Mouse (Mus musculus): ENCODE data around the gene Milr1. TPM values are rescaled to one million over a fixed set of nuclear protein-coding genes. Genes with fewer than 3 reads are reported as not detected.
"Not testable (repeated sequence)": the region's sequence is repeated elsewhere in the genome, so short reads cannot be mapped to it uniquely, and the experiment has no call there.

The Milr1 gene
- polyA plus RNA-seq, 1 experiment from 2014 or later = 0.72 TPM

- no peaks in the 10 kb centered on the region for H3K9me3 ChIP-seq (ENCODE audit: control insufficient read depth, low read length)
- H3K4me2 ChIP-seq (ENCODE audit: low read length) = peak overlapping the region; percentile 86
- peak overlapping the region; percentile 89 for H3K9ac ChIP-seq (replicated peaks; ENCODE audit: low read depth, low read length)
- WGBS = under 1% methylated on average over 65 of the region's 65 CpGs
- peak overlapping the region; percentile 97 for H3K27ac ChIP-seq (ENCODE audit: low read length)
- H3K4me3 ChIP-seq (replicated peaks; ENCODE audit: low read length) = peak overlapping the region; percentile 99
- peak; percentile 39 for ATAC-seq
- H3K4me1 ChIP-seq (replicated peaks; ENCODE audit: control insufficient read depth, insufficient read depth, low read length) = peaks cover 21% of the 10 kb centered on the region
- H3K27me3 ChIP-seq (replicated peaks; ENCODE audit: control insufficient read depth, insufficient read depth, low read length) = no peaks in the 10 kb centered on the region
- H3K36me3 ChIP-seq (ENCODE audit: control insufficient read depth, insufficient read depth) = peaks cover 29% of the 10 kb centered on the region
Observed at GRCm38 (mm10) chr11:106787131-106788025, 36.4 kb downstream of the Milr1 start.

- peak overlapping the region; percentile 97 for H3K27ac ChIP-seq (ENCODE audit: low read length)
- H3K9ac ChIP-seq (replicated peaks; ENCODE audit: low read depth, low read length) = peak overlapping the region; percentile 89
- H3K36me3 ChIP-seq (ENCODE audit: control insufficient read depth, insufficient read depth) = peaks cover 22% of the 10 kb centered on the region
- WGBS = under 1% methylated on average over 79 of the region's 79 CpGs
- peak overlapping the region; percentile 99 for H3K4me3 ChIP-seq (replicated peaks; ENCODE audit: low read length)
- peak; percentile 81 for ATAC-seq
- peak overlapping the region; percentile 31 for H3K4me2 ChIP-seq (ENCODE audit: low read length)
- no peaks in the 10 kb centered on the region for H3K9me3 ChIP-seq (ENCODE audit: control insufficient read depth, low read length)
- H3K27me3 ChIP-seq (replicated peaks; ENCODE audit: control insufficient read depth, insufficient read depth, low read length) = no peaks in the 10 kb centered on the region
- H3K4me1 ChIP-seq (replicated peaks; ENCODE audit: control insufficient read depth, insufficient read depth, low read length) = peaks cover 21% of the 10 kb centered on the region
Observed at GRCm38 (mm10) chr11:106788026-106788774, 37.2 kb downstream of the Milr1 start.

GRCm38 (mm10) chr11:106788775-106789459 lies 37.9 kb downstream of the Milr1 start, which contains the start of the genes Ddx5 and Cep95:
Gene Ddx5 (minus strand): TSS chr11:106789185.
Gene Cep95 (plus strand): TSS chr11:106789252.
- no peaks in the 10 kb centered on the region for H3K27me3 ChIP-seq (replicated peaks; ENCODE audit: control insufficient read depth, insufficient read depth, low read length)
- peak; percentile 92 for ATAC-seq
- 0% methylated on average over 58 of the region's 58 CpGs for WGBS

DNA sequence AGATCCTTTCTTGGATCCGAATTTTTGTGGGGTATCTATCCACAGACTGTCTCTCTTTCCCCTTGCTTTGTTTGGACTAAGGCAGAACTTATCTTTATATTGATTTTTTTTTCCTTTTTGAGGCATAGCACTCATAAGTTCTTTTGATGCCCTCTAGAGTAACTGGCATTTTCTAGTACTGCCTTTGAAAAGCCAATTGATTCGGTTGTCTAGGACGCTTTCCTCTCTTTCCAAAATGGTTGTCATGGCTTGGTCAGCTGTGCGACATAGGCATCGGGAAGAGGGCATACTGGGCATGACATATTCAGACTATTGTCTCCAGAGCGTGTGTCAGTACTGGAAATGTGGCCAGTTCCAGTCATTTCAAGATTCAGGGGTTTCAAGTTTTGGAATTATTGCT lies 38.6 kb downstream of the Milr1 start:
- 0% methylated on average over 6 of the region's 6 CpGs for WGBS
- peak overlapping the region; percentile 91 for H3K4me2 ChIP-seq (ENCODE audit: low read length)
- peak overlapping the region; percentile 99 for H3K4me3 ChIP-seq (replicated peaks; ENCODE audit: low read length)
- peaks cover 10% of the 10 kb centered on the region for H3K36me3 ChIP-seq (ENCODE audit: control insufficient read depth, insufficient read depth)
- H3K27me3 ChIP-seq (replicated peaks; ENCODE audit: control insufficient read depth, insufficient read depth, low read length) = no peaks in the 10 kb centered on the region
- H3K9me3 ChIP-seq (ENCODE audit: control insufficient read depth, low read length) = no peaks in the 10 kb centered on the region
- H3K9ac ChIP-seq (replicated peaks; ENCODE audit: low read depth, low read length) = peak overlapping the region; percentile 89
- no peak for ATAC-seq
- H3K4me1 ChIP-seq (replicated peaks; ENCODE audit: control insufficient read depth, insufficient read depth, low read length) = peaks cover 21% of the 10 kb centered on the region
- peak overlapping the region; percentile 97 for H3K27ac ChIP-seq (ENCODE audit: low read length)

More at GRCm38 (mm10) chr11:106788775-106789459, 37.9 kb downstream of the Milr1 start, which contains the start of the genes Ddx5 and Cep95:
- peak within 1 kb of the TSS; percentile 89 for H3K9ac ChIP-seq (replicated peaks; ENCODE audit: low read depth, low read length)
- H3K9me3 ChIP-seq (ENCODE audit: control insufficient read depth, low read length) = no peaks in the 10 kb centered on the region
- peak within 1 kb of the TSS; percentile 91 for H3K4me2 ChIP-seq (ENCODE audit: low read length)
- H3K4me3 ChIP-seq (replicated peaks; ENCODE audit: low read length) = peak within 1 kb of the TSS; percentile 99
- peaks cover 21% of the 10 kb centered on the region for H3K4me1 ChIP-seq (replicated peaks; ENCODE audit: control insufficient read depth, insufficient read depth, low read length)
- peak within 1 kb of the TSS; percentile 97 for H3K27ac ChIP-seq (ENCODE audit: low read length)
- peaks cover 16% of the 10 kb centered on the region for H3K36me3 ChIP-seq (ENCODE audit: control insufficient read depth, insufficient read depth)

DNA sequence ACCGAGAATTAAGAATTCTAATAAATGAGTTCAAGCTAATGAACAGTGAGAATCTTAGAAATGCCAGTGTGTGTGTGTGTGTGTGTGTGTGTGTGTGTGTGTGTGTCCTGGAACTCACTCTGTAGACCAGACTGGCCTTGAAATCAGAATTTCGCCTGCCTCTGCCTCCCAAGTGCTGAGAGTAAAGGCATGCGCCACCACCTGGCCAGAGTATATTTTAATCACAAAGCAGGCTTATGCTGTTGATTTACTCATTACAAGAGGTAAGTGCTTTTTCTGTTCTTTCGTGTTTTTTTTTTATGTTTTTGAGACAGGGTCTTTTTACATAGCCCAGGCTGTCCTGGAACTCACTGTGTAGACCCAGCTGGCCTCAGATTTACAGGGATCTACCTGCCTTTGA lies 42.8 kb downstream of the Milr1 start:
- no peak for ATAC-seq
- Histone ChIP-seq H3K27me3 (replicated peaks; ENCODE audit: control insufficient read depth, insufficient read depth, low read length) (no peaks in the 10 kb centered on the region), H3K9me3 (ENCODE audit: control insufficient read depth, low read length) (no peaks in the 10 kb centered on the region), H3K9ac (replicated peaks; ENCODE audit: low read depth, low read length) (no peak overlapping the region), H3K4me2 (ENCODE audit: low read length) (no peak overlapping the region), H3K4me3 (replicated peaks; ENCODE audit: low read length) (no peak overlapping the region), H3K27ac (ENCODE audit: low read length) (no peak overlapping the region), H3K36me3 (ENCODE audit: control insufficient read depth, insufficient read depth) (peaks cover 16% of the 10 kb centered on the region), H3K4me1 (replicated peaks; ENCODE audit: control insufficient read depth, insufficient read depth, low read length) (peaks cover 5% of the 10 kb centered on the region)
- 82% methylated on average over 4 of the region's 4 CpGs for WGBS

DNA sequence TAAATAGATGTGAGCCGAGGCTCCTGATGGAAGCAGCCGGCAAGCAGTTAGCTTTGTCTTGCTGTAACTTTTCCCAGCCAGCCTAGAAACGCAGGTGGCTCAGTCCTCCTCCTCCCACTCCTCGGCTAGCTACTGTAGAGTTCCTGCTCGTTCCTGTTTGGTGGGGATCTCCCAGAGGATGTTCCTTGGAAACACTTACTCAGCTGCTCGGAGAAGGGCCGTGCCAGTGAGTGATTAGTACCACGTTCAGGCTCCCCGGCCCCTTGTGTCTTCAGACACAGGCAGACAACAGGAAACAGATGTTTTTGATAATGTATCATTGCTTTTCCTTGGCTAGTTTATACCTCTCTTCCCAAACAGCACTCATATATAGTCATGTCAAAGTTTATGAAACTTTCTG lies 44.7 kb downstream of the Milr1 start:
- ATAC-seq = no peak
- no peak overlapping the region for H3K9ac ChIP-seq (replicated peaks; ENCODE audit: low read depth, low read length)
- WGBS = 87% methylated on average over 9 of the region's 9 CpGs
- peaks cover 21% of the 10 kb centered on the region for H3K36me3 ChIP-seq (ENCODE audit: control insufficient read depth, insufficient read depth)
- no peak overlapping the region for H3K4me3 ChIP-seq (replicated peaks; ENCODE audit: low read length)
- H3K27ac ChIP-seq (ENCODE audit: low read length) = no peak overlapping the region
- H3K27me3 ChIP-seq (replicated peaks; ENCODE audit: control insufficient read depth, insufficient read depth, low read length) = no peaks in the 10 kb centered on the region
- no peaks in the 10 kb centered on the region for H3K9me3 ChIP-seq (ENCODE audit: control insufficient read depth, low read length)
- no peak overlapping the region for H3K4me2 ChIP-seq (ENCODE audit: low read length)
- no peaks in the 10 kb centered on the region; the same call in 1 of the 2 replicates for H3K4me1 ChIP-seq (replicated peaks; ENCODE audit: control insufficient read depth, insufficient read depth, low read length)

DNA sequence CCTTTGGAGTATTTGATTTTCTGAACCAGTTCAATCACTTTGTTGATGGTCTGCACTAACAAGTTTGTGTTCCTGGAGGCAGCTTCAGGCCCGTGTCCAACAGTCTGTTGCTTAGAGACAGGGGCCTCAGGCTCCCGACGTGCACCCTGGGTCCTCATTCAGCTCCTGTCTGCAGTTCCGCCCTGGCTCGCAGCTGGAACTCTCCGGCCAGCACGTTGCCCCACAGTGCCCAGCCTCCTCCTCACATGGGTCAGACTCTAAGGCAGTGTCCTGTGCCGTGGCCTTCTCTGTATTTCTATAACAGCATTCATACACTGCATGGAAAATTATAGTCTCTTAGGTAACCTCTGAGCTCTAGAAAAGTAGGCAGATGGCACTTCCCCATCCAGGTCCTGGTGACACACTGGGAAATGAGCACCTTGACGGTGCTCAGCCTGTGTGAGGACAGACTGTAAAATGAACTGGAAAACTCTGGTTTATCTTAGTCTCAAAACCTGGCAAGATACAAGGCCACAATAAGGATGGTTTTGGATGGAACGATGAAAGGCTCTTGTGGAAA lies 51.1 kb downstream of the Milr1 start:
- Histone ChIP-seq H3K4me3 (replicated peaks; ENCODE audit: low read length) (no peak overlapping the region), H3K9me3 (ENCODE audit: control insufficient read depth, low read length) (no peaks in the 10 kb centered on the region), H3K4me1 (replicated peaks; ENCODE audit: control insufficient read depth, insufficient read depth, low read length) (no peaks in the 10 kb centered on the region), H3K9ac (replicated peaks; ENCODE audit: low read depth, low read length) (no peak overlapping the region), H3K4me2 (ENCODE audit: low read length) (no peak overlapping the region), H3K27me3 (replicated peaks; ENCODE audit: control insufficient read depth, insufficient read depth, low read length) (no peaks in the 10 kb centered on the region), H3K36me3 (ENCODE audit: control insufficient read depth, insufficient read depth) (peaks cover 29% of the 10 kb centered on the region), H3K27ac (ENCODE audit: low read length) (no peak overlapping the region)
- 77% methylated on average over 10 of the region's 10 CpGs for WGBS
- no peak for ATAC-seq

DNA sequence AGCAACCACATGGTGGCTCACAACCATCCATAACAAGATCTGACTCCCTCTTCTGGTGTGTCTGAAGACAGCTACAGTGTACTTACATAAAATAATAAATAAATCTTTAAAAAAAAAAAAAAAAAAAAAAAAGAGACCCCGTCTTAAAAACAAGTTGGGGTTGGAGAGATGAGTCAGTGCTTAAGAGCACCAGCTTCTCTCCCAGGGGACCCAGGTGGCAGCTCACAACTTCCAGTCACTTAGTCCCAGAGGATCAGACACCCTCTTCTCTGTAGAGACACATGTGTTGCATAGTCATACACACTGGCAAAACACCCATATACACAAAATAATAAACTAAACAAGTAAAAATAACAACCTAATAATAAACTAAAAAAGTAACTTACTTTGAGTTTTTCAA lies 56.4 kb downstream of the Milr1 start:
- not testable (repeated sequence) for H3K9me3 ChIP-seq (ENCODE audit: control insufficient read depth, low read length); ATAC-seq; H3K4me3 ChIP-seq (replicated peaks; ENCODE audit: low read length); H3K27ac ChIP-seq (ENCODE audit: low read length); H3K4me1 ChIP-seq (replicated peaks; ENCODE audit: control insufficient read depth, insufficient read depth, low read length); H3K27me3 ChIP-seq (replicated peaks; ENCODE audit: control insufficient read depth, insufficient read depth, low read length); H3K4me2 ChIP-seq (ENCODE audit: low read length); H3K9ac ChIP-seq (replicated peaks; ENCODE audit: low read depth, low read length)
- peaks cover 13% of the 10 kb centered on the region for H3K36me3 ChIP-seq (ENCODE audit: control insufficient read depth, insufficient read depth)
- WGBS = 100% methylated on average over 1 of the region's 1 CpGs
